Mouse (Mus musculus) CD4-positive, CD25-positive, alpha-beta regulatory T cell (primary cell): ENCODE measurements around the gene Dab1. TPM values are rescaled to one million over a fixed set of nuclear protein-coding genes. Genes with fewer than 3 reads are reported as not detected.

ENCODE experiments used
- polyA plus RNA-seq: library from polyadenylated mRNA; unstranded; fragments of 100-300 nt; shearing (Covaris generic); gene quantifications from one replicate; pipeline ENCODE4 v1.2.1, GENCODE M21; 2017

Gene Dab1
- not detected for polyA plus RNA-seq

GRCm38 (mm10) chr4:103619321-103619945, at the start of gene Dab1:
Gene Dab1 (plus strand): TSS chr4:103619359.

GRCm38 (mm10) chr4:104766065-104766464, 1146.9 kb downstream of the Dab1 start, which contains the start of gene C8b:
Gene C8b (plus strand): TSS chr4:104766317.

